Mouse (Mus musculus) G1E (cell line): ENCODE data around the gene Polr3c.

Experiments used
- CTCF ChIP-seq: IDR thresholded peaks from 2 replicates; pipeline ENCODE4 v1.5.1; 2012; ENCODE audit warnings: low read depth, low read length, inconsistent platforms, mixed read lengths
- TAL1 ChIP-seq: conservative IDR thresholded peaks from 2 replicates; pipeline ENCODE4 v1.6.1; 2012; ENCODE audit warnings: low read depth, low read length, inconsistent platforms, mixed read lengths

GRCm38 (mm10) chr3:96730785-96731184, 3.4 kb upstream of the Polr3c start:
- TF ChIP-seq TAL1 (no peak), CTCF (no peak)
